Mouse (Mus musculus) retina, postnatal 1 day (tissue): ENCODE measurements around the gene Prrg2.

Source experiments
- DNase-seq: peaks from one replicate; pipeline ENCODE4 v3.0.0-alpha.2; 2012

The Prrg2 gene

GRCm38 (mm10) chr7:45088597-45088996, 26.1 kb upstream of the Prrg2 start:
- DNase-seq, result no peak

DNA sequence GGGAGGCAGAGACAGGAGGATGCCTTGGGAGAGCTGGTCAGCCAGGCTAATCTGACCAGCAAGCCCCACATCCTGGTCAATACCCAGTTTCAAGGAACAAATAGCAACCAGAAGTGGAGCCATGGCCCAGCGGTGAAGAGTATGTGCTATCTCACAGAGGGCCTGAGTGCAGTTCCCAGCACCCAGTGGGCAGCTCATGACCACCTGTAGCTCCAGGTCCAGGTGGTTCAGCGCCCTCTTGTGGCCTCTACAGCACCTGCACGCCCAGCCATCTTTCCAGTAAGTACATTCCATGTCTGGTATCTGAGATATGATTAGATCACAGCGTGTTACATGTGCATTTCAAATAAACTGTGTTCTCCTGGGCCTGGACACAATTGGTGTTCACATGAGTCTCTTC, 23.6 kb upstream of the Prrg2 start:
- no peak for DNase-seq

DNA sequence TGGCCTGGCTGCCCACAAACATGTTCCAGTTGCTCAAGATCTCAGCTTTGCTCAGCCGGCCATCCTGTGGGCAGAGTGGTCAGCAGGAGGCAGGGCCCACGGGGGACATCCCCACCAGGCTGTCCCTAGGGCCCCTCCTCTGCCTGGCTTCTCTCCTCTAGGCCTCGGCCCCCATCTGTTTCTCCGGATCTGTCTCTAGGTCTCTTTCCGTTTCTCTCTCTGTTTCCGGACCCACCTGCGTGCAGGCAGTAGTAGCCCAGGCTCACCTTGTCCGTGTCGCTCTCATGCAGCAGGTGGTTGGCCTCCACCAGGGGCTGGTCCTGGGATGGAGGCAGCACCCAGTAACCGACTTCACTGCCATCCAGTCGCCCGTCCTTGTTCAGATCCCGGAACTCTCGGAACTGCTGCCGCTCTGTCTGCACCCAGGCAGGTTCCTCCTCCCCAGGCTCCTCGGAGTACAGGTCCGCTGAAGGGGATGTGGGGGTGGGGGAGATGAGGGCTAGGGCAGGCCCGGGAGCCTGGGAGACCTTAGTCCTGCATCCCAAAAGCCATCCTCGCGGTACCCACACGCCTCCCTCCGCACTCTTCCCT, 20.9 kb upstream of the Prrg2 start:
- DNase-seq, result no peak

GRCm38 (mm10) chr7:45082401-45083299, 20.2 kb upstream of the Prrg2 start:
- no peak for DNase-seq

GRCm38 (mm10) chr7:45081016-45081415, 18.5 kb upstream of the Prrg2 start:
- DNase-seq, result no peak

DNA sequence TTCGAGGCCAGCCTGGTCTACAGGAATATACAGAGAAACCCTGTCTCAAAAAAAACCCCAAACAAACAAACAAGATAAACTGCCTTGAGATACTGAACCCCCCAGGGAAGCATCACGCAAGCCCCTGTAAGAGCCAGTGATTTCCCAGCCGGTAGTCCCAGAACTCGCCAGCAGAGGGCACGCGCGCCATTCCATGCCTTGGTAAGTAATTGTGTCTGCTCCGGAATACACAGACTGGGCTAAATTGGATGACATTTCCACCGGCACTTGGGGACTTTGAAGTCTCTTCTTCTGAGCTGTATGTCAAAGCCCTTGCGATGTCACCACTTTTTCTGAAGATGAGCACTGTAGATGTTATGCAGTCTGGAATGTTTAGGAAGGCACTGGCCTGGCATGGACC, 17.4 kb upstream of the Prrg2 start:
- DNase-seq, result peak; percentile 90

DNA sequence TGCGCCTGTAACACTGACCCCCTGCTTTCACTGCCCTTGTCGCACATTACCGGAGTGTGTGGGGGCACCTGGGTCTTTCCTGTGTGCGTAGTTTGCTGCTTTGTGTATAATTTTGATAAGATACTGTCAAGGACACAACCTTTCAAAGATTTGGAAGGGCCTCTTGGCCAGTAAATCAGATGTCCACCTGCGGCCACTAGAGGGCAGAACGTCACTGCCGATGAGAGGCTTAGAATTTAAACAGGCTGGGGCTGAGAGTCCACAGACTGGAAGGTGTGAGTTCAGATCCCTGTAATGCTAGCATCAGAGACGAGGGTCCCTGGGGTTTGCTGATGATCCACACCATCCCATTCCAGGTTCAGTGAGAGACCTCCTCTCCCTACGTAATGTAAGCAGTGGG, 16.0 kb upstream of the Prrg2 start:
- DNase-seq, result peak; percentile 75

DNA sequence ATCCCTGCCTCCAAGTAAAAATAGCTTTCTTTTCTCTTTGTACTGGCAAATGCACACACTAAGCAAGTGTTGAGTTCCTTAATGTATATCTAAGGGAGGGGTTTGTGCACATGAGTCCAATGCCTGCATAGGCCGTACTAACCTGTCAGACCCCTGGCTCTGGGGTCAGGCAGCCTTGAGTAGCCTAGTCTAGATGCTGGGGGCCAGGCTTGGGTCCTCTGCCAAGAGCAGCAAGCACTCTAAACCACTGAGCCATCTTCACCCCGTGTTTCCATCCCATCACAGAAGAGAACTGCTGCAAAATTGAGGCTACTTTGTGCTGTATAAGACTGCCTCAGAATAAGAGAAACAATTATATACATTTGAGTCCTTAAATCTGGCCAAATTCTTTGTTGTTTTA, 15.4 kb upstream of the Prrg2 start:
- no peak for DNase-seq

DNA sequence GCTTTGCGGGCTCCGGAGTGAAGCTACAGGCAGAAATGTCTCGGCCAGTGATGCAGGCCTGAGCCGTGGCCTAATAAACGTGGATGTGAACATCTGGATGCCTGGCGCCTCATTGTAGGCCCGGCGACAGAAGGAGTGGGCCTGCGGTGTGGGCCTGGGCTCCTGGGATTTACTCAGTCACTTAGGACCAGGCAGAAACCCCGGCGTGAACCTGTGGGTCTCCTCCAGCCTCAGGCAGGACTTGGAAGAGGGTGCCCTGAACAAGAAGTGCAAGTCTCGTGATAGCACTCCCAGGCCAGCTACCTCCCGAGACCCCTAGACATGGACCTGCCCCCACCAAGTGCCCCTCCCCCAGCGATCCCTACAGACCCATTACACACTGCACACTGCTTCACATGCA, 14.8 kb upstream of the Prrg2 start:
- no peak for DNase-seq

- DNase-seq, result no peak
Measured at GRCm38 (mm10) chr7:45076501-45076900, 14.0 kb upstream of the Prrg2 start.

GRCm38 (mm10) chr7:45075405-45075804, 12.9 kb upstream of the Prrg2 start:
- no peak for DNase-seq

DNA sequence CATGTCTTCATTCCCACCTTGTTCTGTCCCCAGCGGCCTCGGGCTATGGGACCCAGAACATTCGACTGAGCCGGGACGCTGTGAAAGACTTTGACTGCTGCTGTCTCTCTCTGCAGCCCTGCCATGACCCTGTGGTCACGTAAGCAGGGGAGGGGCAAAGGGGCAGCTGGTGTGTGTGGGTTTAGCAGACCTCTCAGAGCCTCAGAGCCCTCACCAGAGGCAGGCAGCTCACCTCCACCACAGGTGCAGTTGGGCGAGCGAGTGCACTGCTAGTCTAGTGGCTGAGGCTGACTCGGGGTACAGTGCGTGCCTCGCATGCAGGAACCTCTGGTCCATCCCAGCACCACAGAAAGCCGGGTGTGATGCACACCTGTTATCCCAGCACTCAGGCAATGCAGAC, 11.5 kb upstream of the Prrg2 start:
- DNase-seq, result no peak

GRCm38 (mm10) chr7:45073171-45073707, 10.8 kb upstream of the Prrg2 start:
- DNase-seq, result no peak

- peak; percentile 42 for DNase-seq
Measured at GRCm38 (mm10) chr7:45072230-45072629, 9.8 kb upstream of the Prrg2 start.

GRCm38 (mm10) chr7:45069671-45070070, 7.2 kb upstream of the Prrg2 start:
- DNase-seq, result no peak

GRCm38 (mm10) chr7:45068000-45068318, 5.5 kb upstream of the Prrg2 start:
- DNase-seq, result peak; percentile 71

DNA sequence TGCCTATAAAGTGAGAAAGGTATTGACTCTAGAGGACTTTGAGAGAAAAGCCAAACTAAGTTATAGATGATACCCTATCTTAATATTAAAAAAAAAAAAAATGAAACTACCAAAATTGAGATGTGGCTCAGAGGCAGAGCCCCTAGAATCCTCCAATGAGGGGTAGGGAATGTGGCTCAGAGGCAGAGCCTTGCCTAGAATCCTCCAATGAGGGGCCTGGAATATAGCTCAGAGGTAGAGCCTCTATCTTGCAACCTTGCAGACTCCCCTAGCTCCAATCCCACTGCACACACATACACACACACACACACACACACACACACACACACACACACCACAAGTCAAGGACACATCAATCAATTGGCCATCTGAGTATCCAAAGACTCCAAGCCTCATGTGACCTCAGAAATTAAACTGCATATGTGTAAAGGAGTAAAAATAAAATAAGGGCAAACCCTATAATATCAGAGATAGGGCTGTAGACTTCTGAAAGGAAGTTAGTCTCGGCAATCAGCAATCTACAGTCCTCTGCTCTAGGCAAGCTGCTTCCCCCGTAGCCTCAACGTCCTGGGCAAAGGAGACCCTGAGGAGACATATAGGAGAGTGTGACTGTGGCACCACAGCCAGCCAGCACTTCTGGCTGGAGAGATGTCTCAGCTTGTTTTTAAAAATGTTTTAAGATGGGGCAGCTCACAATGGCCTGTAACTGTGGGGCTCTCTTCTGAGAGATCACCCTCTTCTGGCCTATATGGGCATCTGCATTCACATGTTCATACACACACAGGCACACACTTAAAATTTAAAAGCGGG, 4.9 kb upstream of the Prrg2 start:
- no peak for DNase-seq

GRCm38 (mm10) chr7:45061532-45062075, 873 bp downstream of the Prrg2 start:
- DNase-seq, result no peak

GRCm38 (mm10) chr7:45060632-45061122, 1.8 kb downstream of the Prrg2 start:
- DNase-seq, result no peak

DNA sequence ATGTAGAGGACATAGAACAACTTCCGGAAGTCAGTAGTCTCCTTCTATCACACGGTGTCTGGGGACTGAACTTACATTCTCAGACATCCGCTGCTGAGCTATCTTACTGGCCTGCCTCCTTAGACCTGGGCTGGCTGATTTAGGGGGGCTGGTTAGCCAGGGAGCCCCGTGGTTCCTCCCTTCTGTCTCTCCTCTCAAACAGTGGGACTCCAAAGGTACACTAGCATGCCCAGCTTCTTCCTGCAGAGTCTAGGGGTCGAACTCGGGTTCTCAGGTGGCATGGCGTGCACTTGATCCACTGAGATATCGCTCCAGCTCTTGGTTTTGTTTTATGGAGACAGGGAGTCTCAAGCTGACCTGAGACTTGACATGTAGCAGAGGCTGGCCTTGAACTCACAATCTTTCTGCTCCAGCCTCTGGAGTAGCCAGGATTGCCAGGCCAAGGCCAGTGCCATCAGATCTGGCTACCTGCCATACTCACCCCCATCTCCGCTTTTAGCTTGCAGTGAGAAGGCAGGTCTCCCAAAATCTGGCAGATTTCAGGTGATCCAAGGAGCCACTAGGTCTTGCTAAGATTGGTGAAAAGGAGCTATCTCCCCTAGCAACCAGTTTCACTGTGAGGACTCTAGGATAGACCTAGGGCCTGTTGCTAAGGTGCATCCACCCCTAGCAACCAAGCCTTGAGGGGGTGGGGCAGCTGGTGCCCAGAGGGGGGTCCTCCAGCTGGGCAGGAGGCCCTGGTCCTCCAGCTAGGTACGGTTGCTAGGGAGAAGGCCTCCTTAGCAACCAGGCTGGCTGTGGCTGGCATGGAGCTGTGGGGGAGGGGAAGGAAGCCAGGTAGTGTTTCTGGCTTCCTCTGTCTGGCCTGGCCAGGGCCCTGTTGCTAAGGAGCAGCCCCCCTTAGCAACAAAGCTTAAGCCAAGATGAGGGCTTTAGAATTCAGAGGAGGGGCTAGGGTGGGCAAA, 3.6 kb downstream of the Prrg2 start:
- peak; percentile 35 for DNase-seq

GRCm38 (mm10) chr7:45056972-45057348, 5.5 kb downstream of the Prrg2 start:
- DNase-seq, result no peak
